Mouse (Mus musculus) forebrain, embryonic 16.5 days (tissue): Measurements from ENCODE around the gene Entpd2. TPM values are rescaled to one million over a fixed set of nuclear protein-coding genes. Genes with fewer than 3 reads are reported as not detected.

ENCODE experiments used
- ATAC-seq: fragments of 200-750 bp; cut with Nextera tagmentation; 2 replicates; pipeline ENCODE4 v1.8.0; 2017; ENCODE audit warnings: mild to moderate bottlenecking, moderate library complexity
- H3K27ac ChIP-seq: fragments of 300-500 bp; sonication (generic); 2 replicates; pipeline ENCODE4 v1.5.1; 2014; ENCODE audit warnings: low read length, control low read depth
- H3K27me3 ChIP-seq: fragments of 300-500 bp; sonication (generic); replicated peaks from 2 replicates; pipeline ENCODE4 v1.6.1; 2014; ENCODE audit warnings: low read length; ENCODE audit not compliant: control insufficient read depth, insufficient read depth
- H3K36me3 ChIP-seq: fragments of 300-500 bp; sonication (generic); 2 replicates; pipeline ENCODE4 v1.6.1; 2014; ENCODE audit not compliant: control insufficient read depth, insufficient read depth
- H3K4me1 ChIP-seq: fragments of 300-500 bp; sonication (generic); replicated peaks from 2 replicates; pipeline ENCODE4 v1.6.1; 2014; ENCODE audit warnings: low read length; ENCODE audit not compliant: control insufficient read depth, insufficient read depth
- H3K4me2 ChIP-seq: fragments of 300-500 bp; sonication (generic); 2 replicates; pipeline ENCODE4 v1.6.1; 2014; ENCODE audit warnings: mild to moderate bottlenecking, low read length, control low read depth
- H3K4me3 ChIP-seq: fragments of 300-500 bp; sonication (generic); replicated peaks from 2 replicates; pipeline ENCODE4 v1.5.1; 2014; ENCODE audit warnings: mild to moderate bottlenecking, low read length, control low read depth
- H3K9ac ChIP-seq: fragments of 300-500 bp; sonication (generic); replicated peaks from 2 replicates; pipeline ENCODE4 v1.6.1; 2014; ENCODE audit warnings: low read depth, low read length, control low read depth
- H3K9me3 ChIP-seq: fragments of 300-500 bp; sonication (generic); 2 replicates; pipeline ENCODE4 v1.6.1; 2016; ENCODE audit warnings: low read length; ENCODE audit not compliant: control insufficient read depth
- WGBS: fragments of 180-500 bp; shearing (Covaris S2); extraction: QIAGEN DNeasy Blood & Tissue Kit; methylation state at CpG from one replicate; pipeline ENCODE4 v1.1.7; 2014; 5-methylcytosine and 5-hydroxymethylcytosine counted together
- polyA plus RNA-seq: library from polyadenylated mRNA; unstranded; fragments of >200 nt; fragmentation: Nextera tagmentation; extraction: Ambion mirVana; gene quantifications from 2 replicates; pipeline ENCODE4 v1.2.1, GENCODE M21; 2015

Entpd2 gene
- polyA plus RNA-seq, 1 experiment from 2014 or later, result 5.2 TPM

GRCm38 (mm10) chr2:25363478-25364178 lies 32.0 kb upstream of the Entpd2 start:
- 60% methylated on average over 13 of the region's 13 CpGs for WGBS
- no peak overlapping the region for H3K4me3 ChIP-seq

GRCm38 (mm10) chr2:25364313-25364712 lies 31.4 kb upstream of the Entpd2 start:
- Histone ChIP-seq H3K27ac (no peak overlapping the region), H3K4me3 (no peak overlapping the region), H3K4me1 (peaks cover 9% of the 10 kb centered on the region), H3K27me3 (peaks cover 21% of the 10 kb centered on the region), H3K9me3 (no peaks in the 10 kb centered on the region), H3K36me3 (no peaks in the 10 kb centered on the region), H3K9ac (no peak overlapping the region), H3K4me2 (no peak overlapping the region)
- no peak for ATAC-seq
- WGBS, result 88% methylated on average over 4 of the region's 4 CpGs

More at GRCm38 (mm10) chr2:25363478-25364178, 32.0 kb upstream of the Entpd2 start:
- H3K4me2 ChIP-seq, result no peak overlapping the region
- no peaks in the 10 kb centered on the region for H3K36me3 ChIP-seq
- H3K9ac ChIP-seq, result no peak overlapping the region
- peaks cover 21% of the 10 kb centered on the region for H3K27me3 ChIP-seq
- no peak overlapping the region for H3K27ac ChIP-seq
- H3K9me3 ChIP-seq, result no peaks in the 10 kb centered on the region
- peaks cover 9% of the 10 kb centered on the region for H3K4me1 ChIP-seq
- ATAC-seq, result no peak

GRCm38 (mm10) chr2:25364761-25365090 lies 30.9 kb upstream of the Entpd2 start:
- ATAC-seq, result peak; percentile 18; the same call in 1 of the 2 replicates
- Histone ChIP-seq H3K36me3 (no peaks in the 10 kb centered on the region), H3K27ac (no peak overlapping the region), H3K9me3 (no peaks in the 10 kb centered on the region), H3K4me2 (peak overlapping the region; percentile 99), H3K4me1 (peaks cover 9% of the 10 kb centered on the region), H3K9ac (no peak overlapping the region), H3K27me3 (peaks cover 21% of the 10 kb centered on the region), H3K4me3 (peak overlapping the region; percentile 61)
- 32% methylated on average over 9 of the region's 9 CpGs for WGBS

- Histone ChIP-seq H3K27me3 (peaks cover 21% of the 10 kb centered on the region), H3K27ac (no peak within 1 kb of the TSS), H3K4me2 (peak within 1 kb of the TSS; percentile 99), H3K4me1 (peaks cover 9% of the 10 kb centered on the region), H3K4me3 (peak within 1 kb of the TSS; percentile 61), H3K9ac (peak within 1 kb of the TSS; percentile 67), H3K9me3 (no peaks in the 10 kb centered on the region), H3K36me3 (no peaks in the 10 kb centered on the region)
- ATAC-seq, result peak; percentile 74
- WGBS, result under 1% methylated on average over 54 of the region's 54 CpGs
Observed at GRCm38 (mm10) chr2:25365091-25365761, 30.4 kb upstream of the Entpd2 start, which contains the start of gene Uap1l1. Gene Uap1l1, minus strand, starts transcription at chr2:25365682.

GRCm38 (mm10) chr2:25369996-25370395 lies 25.7 kb upstream of the Entpd2 start:
- Histone ChIP-seq H3K4me2 (no peak overlapping the region), H3K4me1 (peaks cover 29% of the 10 kb centered on the region), H3K9ac (no peak overlapping the region), H3K9me3 (no peaks in the 10 kb centered on the region), H3K27ac (no peak overlapping the region), H3K27me3 (peaks cover 9% of the 10 kb centered on the region), H3K36me3 (no peaks in the 10 kb centered on the region), H3K4me3 (no peak overlapping the region)
- 93% methylated on average over 3 of the region's 3 CpGs for WGBS
- no peak for ATAC-seq

- Histone ChIP-seq H3K9me3 (no peaks in the 10 kb centered on the region), H3K27ac (peak within 1 kb of the TSS; percentile 70), H3K4me1 (peaks cover 23% of the 10 kb centered on the region), H3K9ac (peak within 1 kb of the TSS; percentile 64), H3K27me3 (no peaks in the 10 kb centered on the region), H3K4me3 (peak within 1 kb of the TSS; percentile 71), H3K4me2 (peak within 1 kb of the TSS; percentile 76), H3K36me3 (no peaks in the 10 kb centered on the region)
- under 1% methylated on average over 65 of the region's 65 CpGs for WGBS
- peak; percentile 98 for ATAC-seq
Observed at GRCm38 (mm10) chr2:25371764-25372643, 23.7 kb upstream of the Entpd2 start, which contains the start of gene Sapcd2. Gene Sapcd2, plus strand, starts transcription at chr2:25372321.

- peak overlapping the region; percentile 71 for H3K4me3 ChIP-seq
- 1% methylated on average over 42 of the region's 42 CpGs for WGBS
Observed at GRCm38 (mm10) chr2:25372644-25373391, 22.9 kb upstream of the Entpd2 start.

GRCm38 (mm10) chr2:25373431-25373830 lies 22.2 kb upstream of the Entpd2 start:
- Histone ChIP-seq H3K27ac (no peak overlapping the region), H3K4me1 (peaks cover 23% of the 10 kb centered on the region), H3K4me3 (peak overlapping the region; percentile 71), H3K36me3 (no peaks in the 10 kb centered on the region), H3K9ac (peak overlapping the region; percentile 64; the same call in 1 of the 2 replicates), H3K9me3 (no peaks in the 10 kb centered on the region), H3K27me3 (no peaks in the 10 kb centered on the region), H3K4me2 (peak overlapping the region; percentile 76)
- 4% methylated on average over 2 of the region's 2 CpGs for WGBS
- no peak for ATAC-seq

More at GRCm38 (mm10) chr2:25372644-25373391, 22.9 kb upstream of the Entpd2 start:
- Histone ChIP-seq H3K4me1 (peaks cover 23% of the 10 kb centered on the region), H3K9me3 (no peaks in the 10 kb centered on the region), H3K9ac (peak overlapping the region; percentile 64), H3K36me3 (no peaks in the 10 kb centered on the region), H3K27ac (no peak overlapping the region), H3K27me3 (no peaks in the 10 kb centered on the region), H3K4me2 (peak overlapping the region; percentile 76)
- ATAC-seq, result peak; percentile 5; the same call in 1 of the 2 replicates
